Mouse (Mus musculus) lung, postnatal 14 days (tissue): Measurements from ENCODE around the gene Dcst1.

Source experiments
- DNase-seq: peaks from one replicate; pipeline ENCODE4 v3.0.0; 2021

The Dcst1 gene

GRCm38 (mm10) chr3:89305551-89306325 is 59.3 kb downstream of the Dcst1 start:
- no peak for DNase-seq

GRCm38 (mm10) chr3:89305105-89305504 is 59.9 kb downstream of the Dcst1 start:
- DNase-seq = no peak

- no peak for DNase-seq
Measured at GRCm38 (mm10) chr3:89304440-89304839, 60.6 kb downstream of the Dcst1 start.

- no peak for DNase-seq
Measured at GRCm38 (mm10) chr3:89300514-89300913, 64.5 kb downstream of the Dcst1 start.
